Mouse (Mus musculus) hindbrain, embryonic 15.5 days (tissue): ENCODE results near the gene Ptpn13. TPM values are rescaled to one million over a fixed set of nuclear protein-coding genes. Genes with fewer than 3 reads are reported as not detected.
A peak's percentile ranks its signal among the peaks of the same experiment; 100 is the strongest.

Experiments
- ATAC-seq: fragments of 200-750 bp; cut with Nextera tagmentation; 2 replicates; pipeline ENCODE4 v1.8.0; 2017; ENCODE audit warnings: low read depth, moderate number of reproducible peaks, moderate TSS enrichment; ENCODE audit not compliant: low FRiP score
- H3K27ac ChIP-seq: fragments of 300-500 bp; sonication (generic); replicated peaks from 2 replicates; pipeline ENCODE4 v1.5.1; 2015; ENCODE audit warnings: mild to moderate bottlenecking, inconsistent platforms
- H3K27me3 ChIP-seq: fragments of 300-500 bp; sonication (generic); 2 replicates; pipeline ENCODE4 v1.6.1; 2015; ENCODE audit warnings: control low read depth, inconsistent platforms
- H3K36me3 ChIP-seq: fragments of 300-500 bp; sonication (generic); 2 replicates; pipeline ENCODE4 v1.6.1; 2015; ENCODE audit warnings: control low read depth, inconsistent platforms
- H3K4me1 ChIP-seq: fragments of 300-500 bp; sonication (generic); replicated peaks from 2 replicates; pipeline ENCODE4 v1.6.1; 2015; ENCODE audit warnings: control low read depth, inconsistent platforms
- H3K4me2 ChIP-seq: fragments of 300-500 bp; sonication (generic); 2 replicates; pipeline ENCODE4 v1.6.1; 2015; ENCODE audit warnings: moderate library complexity, mild to moderate bottlenecking, inconsistent platforms
- H3K4me3 ChIP-seq: fragments of 300-500 bp; sonication (generic); 2 replicates; pipeline ENCODE4 v1.5.1; 2015; ENCODE audit warnings: mild to moderate bottlenecking, inconsistent platforms
- H3K9ac ChIP-seq: fragments of 300-500 bp; sonication (generic); 2 replicates; pipeline ENCODE4 v1.6.1; 2015; ENCODE audit warnings: inconsistent platforms
- H3K9me3 ChIP-seq: fragments of 300-500 bp; sonication (generic); 2 replicates; pipeline ENCODE4 v1.6.1; 2016; ENCODE audit warnings: control low read depth, inconsistent platforms
- WGBS: fragments of 180-500 bp; shearing (Covaris S2); methylation state at CpG from one replicate; pipeline ENCODE4 v1.1.7; 2015; 5-methylcytosine and 5-hydroxymethylcytosine counted together
- polyA plus RNA-seq: library from polyadenylated mRNA; unstranded; fragments of >200 nt; fragmentation: Nextera tagmentation; extraction: Ambion mirVana; gene quantifications from 2 replicates; pipeline ENCODE4 v1.2.1, GENCODE M21; 2015

The Ptpn13 gene
- polyA plus RNA-seq, result 4.7 and 5.7 TPM in 2 replicates

DNA sequence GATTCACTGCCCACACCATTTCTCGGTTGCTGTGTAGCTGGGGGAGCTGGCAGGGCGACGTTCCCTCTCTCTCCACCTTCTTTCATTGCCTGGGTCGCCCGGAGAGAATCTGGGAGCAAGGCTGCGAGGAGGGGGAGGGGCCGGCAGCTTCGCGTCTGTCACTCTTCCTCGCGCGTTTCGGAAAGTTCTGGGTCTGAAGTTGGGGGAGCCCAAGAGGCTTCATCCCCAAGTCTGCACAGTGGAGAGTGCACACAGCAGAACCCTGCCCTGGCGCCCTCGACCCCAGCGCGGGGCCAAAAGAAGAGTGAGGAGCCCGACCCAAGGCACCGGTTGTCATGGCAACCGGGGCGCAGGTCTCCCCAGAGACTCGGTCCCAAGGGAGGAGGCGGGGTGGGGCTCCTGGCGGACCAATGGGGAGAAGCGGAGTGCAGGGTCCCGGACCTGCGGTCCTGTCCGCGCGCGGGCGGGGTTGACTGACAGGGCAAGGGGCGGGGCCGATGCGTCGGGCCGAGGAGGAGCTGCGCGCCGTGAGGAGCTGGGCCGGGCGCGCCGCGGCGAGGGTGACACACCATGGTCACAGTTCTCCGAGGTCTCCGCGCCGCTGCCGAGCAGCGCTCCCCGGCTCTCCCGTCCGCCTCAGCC is at the start of gene Ptpn13:
TSS of gene Ptpn13 (plus strand) at position 515 of the 642 bp plus-strand sequence.
- Histone ChIP-seq H3K9ac (peak within 1 kb of the TSS; percentile 76), H3K4me2 (peak within 1 kb of the TSS; percentile 99)
- under 1% methylated on average over 45 of the region's 55 CpGs for WGBS

DNA sequence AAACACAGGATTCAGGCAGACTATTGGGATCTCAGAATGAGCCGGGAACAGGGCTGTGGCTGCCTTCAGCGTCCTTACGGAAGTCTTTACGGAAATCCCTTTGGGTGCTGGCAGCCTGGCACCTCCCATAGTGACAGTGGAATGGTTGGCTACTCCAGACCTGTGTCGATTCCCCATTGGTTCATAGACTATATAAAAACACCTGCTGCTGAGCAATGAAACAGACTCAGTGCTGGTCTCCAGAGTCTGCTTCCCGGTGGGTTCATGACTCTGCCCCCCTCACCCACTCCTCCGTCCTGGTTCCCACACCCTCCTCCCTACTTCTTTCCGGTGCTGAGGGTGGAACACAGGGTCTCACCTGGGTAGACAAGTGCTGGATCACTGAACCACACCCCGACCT is 49.8 kb upstream of the Ptpn13 start:
- WGBS, result 91% methylated on average over 9 of the region's 9 CpGs

More for the DNA sequence above, at the start of gene Ptpn13:
- peak; percentile 96 for ATAC-seq
- Histone ChIP-seq H3K9me3 (no peaks in the 10 kb centered on the region), H3K36me3 (no peaks in the 10 kb centered on the region), H3K27me3 (0 out of 2 replicates have a peak, but pooled peaks cover 3% of the 10 kb centered on the region), H3K27ac (peak within 1 kb of the TSS; percentile 80), H3K4me3 (peak within 1 kb of the TSS; percentile 86), H3K4me1 (peaks cover 28% of the 10 kb centered on the region)

DNA sequence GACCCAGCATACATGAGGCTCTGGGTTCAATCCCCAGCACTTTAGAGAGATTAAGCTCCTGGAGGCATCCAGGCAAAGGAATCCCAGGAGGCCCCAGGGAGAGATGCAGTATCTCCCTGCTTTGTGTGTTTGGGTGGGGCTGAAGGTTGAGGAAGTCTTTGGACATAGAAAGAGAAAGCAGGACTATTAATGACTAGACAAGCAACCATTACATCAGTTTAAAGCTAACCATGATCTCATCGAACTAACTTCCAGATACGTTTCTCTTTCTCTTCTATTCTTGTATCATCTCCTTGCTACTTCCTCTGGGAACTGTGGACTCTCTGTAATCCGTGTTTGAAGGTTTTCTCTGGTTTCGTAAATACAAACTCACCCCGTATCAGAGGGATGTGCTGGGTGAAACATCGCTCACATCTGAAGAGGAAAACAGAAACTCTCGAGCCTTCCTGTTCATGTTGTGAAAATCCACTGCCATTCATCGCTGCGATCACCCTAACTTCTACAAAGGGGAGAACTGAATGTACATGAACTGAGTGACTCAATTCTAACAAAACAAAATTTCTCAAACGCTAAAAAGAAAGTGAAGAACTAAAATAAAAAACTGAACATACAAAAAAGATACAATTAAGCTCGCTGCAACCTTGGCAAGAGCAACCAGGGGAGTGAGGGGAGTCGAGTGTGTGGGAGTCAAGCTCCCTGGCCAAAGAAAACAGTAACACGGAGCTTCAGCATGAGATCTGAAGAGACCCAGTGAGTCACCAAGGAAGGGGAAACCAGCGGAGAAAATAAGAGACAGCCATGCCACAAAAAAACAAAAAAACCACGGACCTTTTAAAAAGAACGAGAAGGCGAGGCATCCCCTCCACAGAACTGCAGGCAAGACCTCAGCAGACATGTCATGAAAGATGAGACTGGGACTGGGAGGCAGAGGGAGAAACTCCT is 48.4 kb upstream of the Ptpn13 start:
- no peaks in the 10 kb centered on the region for H3K9me3 ChIP-seq
- H3K36me3 ChIP-seq, result no peaks in the 10 kb centered on the region
- 69% methylated on average over 17 of the region's 17 CpGs for WGBS
- ATAC-seq, result no peak
- no peak overlapping the region for H3K4me3 ChIP-seq
- H3K27ac ChIP-seq, result no peak overlapping the region
- H3K4me2 ChIP-seq, result no peak overlapping the region
- no peaks in the 10 kb centered on the region for H3K27me3 ChIP-seq
- no peaks in the 10 kb centered on the region for H3K4me1 ChIP-seq
- H3K9ac ChIP-seq, result no peak overlapping the region

More for the DNA sequence above, 49.8 kb upstream of the Ptpn13 start:
- Histone ChIP-seq H3K9ac (no peak overlapping the region), H3K4me3 (no peak overlapping the region), H3K27me3 (no peaks in the 10 kb centered on the region), H3K4me1 (no peaks in the 10 kb centered on the region), H3K4me2 (no peak overlapping the region), H3K9me3 (no peaks in the 10 kb centered on the region), H3K36me3 (no peaks in the 10 kb centered on the region), H3K27ac (no peak overlapping the region)
- no peak for ATAC-seq

DNA sequence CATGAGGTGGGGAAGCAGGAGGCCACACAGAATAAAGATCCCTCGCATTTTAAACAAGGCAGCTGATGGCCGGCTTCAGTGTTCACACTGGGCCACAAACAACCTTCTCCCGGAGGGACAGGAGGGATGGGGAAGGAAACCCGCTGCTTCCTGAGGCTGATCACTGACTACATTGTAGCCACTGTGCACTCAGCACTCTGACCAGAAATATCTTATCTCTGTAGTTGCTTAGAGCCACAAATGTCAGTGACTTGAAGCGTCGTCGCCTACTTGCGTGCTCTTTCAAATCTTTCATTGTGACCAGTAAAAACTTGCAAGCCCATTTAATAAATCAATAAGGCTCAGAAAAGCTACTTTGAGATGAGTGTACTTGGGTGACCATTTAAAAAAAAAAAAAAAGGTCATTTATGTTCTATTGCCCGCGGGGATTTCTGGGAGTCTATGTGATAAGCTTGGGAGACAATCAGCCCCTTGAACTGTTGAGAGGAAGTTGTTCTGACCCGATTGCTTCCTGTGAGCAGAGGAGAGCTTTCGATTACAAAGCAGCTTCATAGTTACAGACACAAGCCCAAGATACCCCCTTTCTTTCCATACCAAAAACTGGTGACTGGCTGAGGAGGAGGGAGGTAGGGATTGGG is 47.4 kb upstream of the Ptpn13 start:
- no peaks in the 10 kb centered on the region for H3K9me3 ChIP-seq
- no peak overlapping the region for H3K4me3 ChIP-seq
- no peaks in the 10 kb centered on the region for H3K27me3 ChIP-seq
- no peaks in the 10 kb centered on the region for H3K4me1 ChIP-seq
- no peaks in the 10 kb centered on the region for H3K36me3 ChIP-seq
- no peak overlapping the region for H3K27ac ChIP-seq
- no peak overlapping the region for H3K4me2 ChIP-seq
- 60% methylated on average over 12 of the region's 12 CpGs for WGBS
- ATAC-seq, result no peak
- H3K9ac ChIP-seq, result no peak overlapping the region

DNA sequence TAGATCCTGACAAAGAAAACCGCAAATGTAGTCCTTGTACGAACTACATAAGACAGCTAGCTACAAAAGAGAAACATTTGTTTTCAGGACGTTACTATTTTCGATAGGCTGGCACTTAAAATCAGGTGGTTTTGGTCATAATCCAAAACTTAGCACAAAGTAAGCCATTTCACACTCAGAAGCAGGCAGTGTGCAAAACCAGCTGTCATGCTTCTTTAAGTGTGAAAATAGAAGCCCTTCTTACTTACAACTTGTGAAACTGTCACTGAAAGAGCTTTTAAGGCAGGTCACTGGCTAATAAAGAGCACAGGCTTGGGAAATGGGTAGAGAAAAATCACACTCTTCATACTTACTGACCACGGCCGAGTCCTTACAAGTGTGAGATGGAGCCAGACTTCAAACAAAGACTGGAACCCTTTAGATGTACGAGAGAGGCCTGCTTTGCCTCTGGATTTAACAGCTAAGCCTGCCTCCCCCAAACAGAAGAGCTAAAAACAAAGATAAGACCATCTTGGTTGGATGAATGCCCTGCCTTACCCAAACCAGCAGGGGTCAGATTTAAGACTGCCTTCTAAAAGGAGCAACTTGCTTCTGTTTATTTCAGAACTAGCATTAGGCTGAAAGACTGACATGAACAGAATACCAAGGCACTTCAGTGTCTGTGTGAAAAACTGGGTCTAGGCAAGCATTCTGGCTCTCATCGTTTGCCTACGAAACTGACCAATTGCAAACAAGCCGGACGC is 44.0 kb upstream of the Ptpn13 start:
- Histone ChIP-seq H3K27me3 (no peaks in the 10 kb centered on the region), H3K4me1 (no peaks in the 10 kb centered on the region), H3K27ac (no peak overlapping the region), H3K4me3 (no peak overlapping the region), H3K9ac (no peak overlapping the region), H3K4me2 (no peak overlapping the region), H3K36me3 (no peaks in the 10 kb centered on the region), H3K9me3 (no peaks in the 10 kb centered on the region)
- WGBS, result 66% methylated on average over 11 of the region's 11 CpGs
- ATAC-seq, result no peak

DNA sequence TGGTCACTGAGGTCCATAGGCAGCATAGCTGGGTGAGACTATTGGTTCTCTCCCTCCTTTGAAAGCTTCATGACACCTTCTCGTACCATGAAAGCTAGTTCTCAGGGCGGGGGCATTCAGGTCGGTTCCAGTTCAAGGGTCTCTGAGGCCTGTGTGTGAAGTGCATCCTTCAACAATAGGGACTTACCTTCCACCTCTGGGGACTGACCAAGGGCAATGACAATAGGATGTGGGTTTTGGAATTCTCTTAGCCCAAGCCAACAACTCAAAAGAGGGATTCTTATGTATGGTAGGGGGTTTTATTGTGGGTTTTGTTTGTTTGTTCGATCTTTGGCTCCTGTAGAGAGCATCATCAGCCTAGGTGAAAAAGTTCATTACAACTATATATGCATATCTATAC is 42.0 kb upstream of the Ptpn13 start:
- H3K27ac ChIP-seq, result no peak overlapping the region
- H3K9ac ChIP-seq, result no peak overlapping the region
- WGBS, result 93% methylated on average over 4 of the region's 4 CpGs
- ATAC-seq, result no peak
- no peaks in the 10 kb centered on the region for H3K27me3 ChIP-seq
- H3K9me3 ChIP-seq, result no peaks in the 10 kb centered on the region
- no peaks in the 10 kb centered on the region for H3K36me3 ChIP-seq
- no peaks in the 10 kb centered on the region for H3K4me1 ChIP-seq
- no peak overlapping the region for H3K4me2 ChIP-seq
- H3K4me3 ChIP-seq, result no peak overlapping the region

DNA sequence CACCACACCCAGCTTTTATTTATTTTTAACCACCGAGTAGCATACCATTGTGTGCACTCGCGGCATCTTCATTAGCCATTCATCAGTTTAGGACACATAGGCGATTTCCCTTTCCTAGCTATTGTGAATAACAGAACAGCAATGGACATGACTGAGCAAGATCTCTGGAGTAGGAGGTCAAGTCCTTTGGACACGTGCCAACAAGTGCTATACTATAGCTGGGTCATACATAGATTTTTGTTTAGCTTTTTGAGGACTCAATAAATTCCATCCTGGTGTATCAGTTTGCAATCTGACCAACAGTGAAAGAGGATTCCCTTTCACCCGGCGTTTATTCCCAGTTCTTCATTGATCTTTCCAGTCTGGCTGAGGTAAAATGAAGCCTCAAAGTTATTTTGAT is 41.0 kb upstream of the Ptpn13 start:
- Histone ChIP-seq H3K27ac (no peak overlapping the region), H3K9me3 (no peaks in the 10 kb centered on the region), H3K4me2 (no peak overlapping the region), H3K27me3 (no peaks in the 10 kb centered on the region), H3K36me3 (no peaks in the 10 kb centered on the region), H3K4me3 (no peak overlapping the region), H3K9ac (no peak overlapping the region), H3K4me1 (no peaks in the 10 kb centered on the region)
- ATAC-seq, result no peak
- 66% methylated on average over 7 of the region's 7 CpGs for WGBS

DNA sequence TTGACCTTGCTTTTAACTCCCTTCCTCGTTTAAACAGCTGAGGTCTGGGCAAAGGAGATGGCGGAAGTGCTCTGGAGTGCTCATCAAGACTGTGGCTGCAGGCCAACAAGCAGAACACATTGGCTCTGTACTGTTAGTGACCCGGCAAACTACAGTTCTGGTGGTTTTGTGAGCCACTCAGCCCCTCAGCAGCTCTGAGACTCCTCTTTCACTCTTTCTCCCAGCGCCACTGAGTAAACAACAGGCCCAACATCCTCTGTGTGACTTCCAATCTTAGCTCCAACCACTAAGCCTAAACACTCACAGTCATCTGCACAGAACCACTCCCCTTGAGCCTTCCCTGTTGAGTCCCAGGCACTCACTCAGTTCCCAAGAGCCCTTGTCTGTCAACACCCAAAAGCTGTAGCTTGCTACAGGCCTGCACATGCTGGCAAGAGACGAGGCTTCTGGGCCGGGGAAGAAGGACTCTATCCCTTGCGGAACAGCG is 37.4 kb upstream of the Ptpn13 start:
- no peaks in the 10 kb centered on the region for H3K27me3 ChIP-seq
- no peak overlapping the region for H3K27ac ChIP-seq
- H3K4me3 ChIP-seq, result no peak overlapping the region
- no peaks in the 10 kb centered on the region for H3K4me1 ChIP-seq
- H3K9me3 ChIP-seq, result no peaks in the 10 kb centered on the region
- peak; percentile 45; the same call in 1 of the 2 replicates for ATAC-seq
- H3K36me3 ChIP-seq, result no peaks in the 10 kb centered on the region
- 57% methylated on average over 8 of the region's 8 CpGs for WGBS
- no peak overlapping the region for H3K9ac ChIP-seq
- no peak overlapping the region for H3K4me2 ChIP-seq

DNA sequence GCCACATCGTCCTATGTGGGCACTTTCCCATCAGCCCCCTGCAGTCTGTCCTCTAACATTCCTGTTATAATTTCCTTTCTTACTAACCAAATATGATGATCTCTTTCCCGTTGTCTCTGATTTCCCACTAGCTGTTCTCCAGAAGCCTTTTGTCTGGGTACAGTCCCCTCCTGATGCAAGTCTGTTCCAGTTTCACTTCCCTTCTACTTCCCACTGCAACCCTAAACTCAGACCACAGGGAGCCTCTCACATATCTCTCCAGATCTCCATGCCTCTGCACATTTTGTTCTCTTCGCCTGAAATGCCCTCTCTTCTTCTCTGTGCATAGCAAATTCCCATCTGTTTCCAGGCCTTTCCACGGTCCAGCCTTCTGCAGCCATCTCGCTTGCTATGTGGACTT is 35.6 kb upstream of the Ptpn13 start:
- Histone ChIP-seq H3K4me1 (0 out of 2 replicates have a peak, but pooled peaks cover 5% of the 10 kb centered on the region), H3K27me3 (no peaks in the 10 kb centered on the region), H3K4me3 (no peak overlapping the region), H3K27ac (no peak overlapping the region), H3K9me3 (no peaks in the 10 kb centered on the region), H3K36me3 (no peaks in the 10 kb centered on the region), H3K4me2 (no peak overlapping the region), H3K9ac (no peak overlapping the region)
- WGBS, result 85% methylated on average over 5 of the region's 5 CpGs
- ATAC-seq, result no peak

DNA sequence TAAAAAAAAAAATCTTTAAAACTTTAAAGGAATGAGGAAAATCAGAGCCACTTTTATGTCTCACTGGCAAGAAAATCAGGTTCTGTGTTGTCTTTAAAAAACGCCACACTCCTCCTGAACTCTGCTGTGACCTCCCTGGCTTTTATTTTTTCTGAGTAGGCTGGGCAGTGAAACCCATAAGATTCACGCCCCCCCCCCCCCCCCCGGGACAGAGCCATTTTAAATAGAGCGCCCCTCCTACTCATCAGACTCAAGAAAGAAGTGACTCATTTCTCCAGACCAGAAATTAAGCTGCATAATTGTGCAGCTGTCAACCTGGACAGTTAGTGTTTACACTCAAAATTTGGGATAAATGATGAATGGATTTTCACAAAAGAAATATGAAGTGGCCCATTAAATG is 31.8 kb upstream of the Ptpn13 start:
- Histone ChIP-seq H3K4me3 (no peak overlapping the region), H3K9me3 (no peaks in the 10 kb centered on the region), H3K9ac (no peak overlapping the region), H3K27ac (no peak overlapping the region), H3K36me3 (no peaks in the 10 kb centered on the region), H3K4me1 (0 out of 2 replicates have a peak, but pooled peaks cover 5% of the 10 kb centered on the region), H3K27me3 (no peaks in the 10 kb centered on the region), H3K4me2 (no peak overlapping the region)
- WGBS, result 6% methylated on average over 4 of the region's 4 CpGs
- no peak for ATAC-seq

DNA sequence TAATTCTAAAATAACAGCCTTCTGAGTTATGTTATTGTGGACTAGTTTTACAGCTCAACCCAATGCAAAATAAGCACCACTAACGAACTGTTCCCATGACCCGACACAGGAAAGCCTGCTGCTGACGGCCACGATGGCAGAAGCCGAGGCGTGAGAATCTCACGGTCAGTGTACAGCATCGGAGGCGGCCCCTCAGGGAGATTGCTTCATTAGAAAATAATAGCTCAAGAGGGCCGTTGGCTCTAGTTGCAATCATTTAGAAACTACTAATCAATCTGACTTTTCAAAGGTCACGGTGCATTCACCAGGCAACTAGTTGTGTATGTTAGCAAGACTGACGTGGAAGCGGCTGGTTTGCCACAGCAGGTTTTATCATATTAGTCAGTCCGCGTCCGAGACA is 31.2 kb upstream of the Ptpn13 start:
- WGBS, result 32% methylated on average over 16 of the region's 16 CpGs
- Histone ChIP-seq H3K4me1 (0 out of 2 replicates have a peak, but pooled peaks cover 5% of the 10 kb centered on the region), H3K4me2 (no peak overlapping the region)

More for the DNA sequence above, 31.2 kb upstream of the Ptpn13 start:
- Histone ChIP-seq H3K9ac (no peak overlapping the region), H3K9me3 (no peaks in the 10 kb centered on the region), H3K36me3 (no peaks in the 10 kb centered on the region), H3K27me3 (no peaks in the 10 kb centered on the region), H3K27ac (no peak overlapping the region), H3K4me3 (no peak overlapping the region)
- ATAC-seq, result no peak
